Mouse (Mus musculus) intestine, embryonic 14.5 days (tissue): ENCODE data around the gene Rprml. TPM values are rescaled to one million over a fixed set of nuclear protein-coding genes. Genes with fewer than 3 reads are reported as not detected.
A peak's percentile ranks its signal among the peaks of the same experiment; 100 is the strongest.

Experiments
- ATAC-seq: fragments of 200-750 bp; cut with Nextera tagmentation; replicated peaks from 2 replicates; pipeline ENCODE4 v1.8.0; 2017; ENCODE audit warnings: low read depth, moderate number of reproducible peaks, moderate TSS enrichment, moderate library complexity; ENCODE audit not compliant: low FRiP score, low TSS enrichment
- DNase-seq: peaks from one replicate; pipeline ENCODE4 v3.0.0-alpha.2; 2018; ENCODE audit warnings: low spot score
- H3K27ac ChIP-seq: fragments of 300-500 bp; sonication (generic); 2 replicates; pipeline ENCODE4 v1.5.1; 2014; ENCODE audit warnings: low read depth, mild to moderate bottlenecking, control low read depth
- H3K27me3 ChIP-seq: fragments of 300-500 bp; sonication (generic); replicated peaks from 2 replicates; pipeline ENCODE4 v1.6.1; 2014; ENCODE audit warnings: low read length, control low read depth; ENCODE audit not compliant: control insufficient read depth, insufficient read depth
- H3K36me3 ChIP-seq: fragments of 300-500 bp; sonication (generic); 2 replicates; pipeline ENCODE4 v1.6.1; 2014; ENCODE audit warnings: low read length, control low read depth; ENCODE audit not compliant: control insufficient read depth, insufficient read depth
- H3K4me1 ChIP-seq: fragments of 300-500 bp; sonication (generic); replicated peaks from 2 replicates; pipeline ENCODE4 v1.6.1; 2014; ENCODE audit warnings: low read length, control low read depth, mixed read lengths; ENCODE audit not compliant: control insufficient read depth, insufficient read depth
- H3K4me2 ChIP-seq: fragments of 300-500 bp; sonication (generic); 2 replicates; pipeline ENCODE4 v1.6.1; 2014; ENCODE audit warnings: low read length
- H3K4me3 ChIP-seq: fragments of 300-500 bp; sonication (generic); 2 replicates; pipeline ENCODE4 v1.5.1; 2014; ENCODE audit warnings: low read depth, low read length, control low read depth, mixed read lengths
- H3K9ac ChIP-seq: fragments of 300-500 bp; sonication (generic); 2 replicates; pipeline ENCODE4 v1.6.1; 2014; ENCODE audit warnings: mild to moderate bottlenecking, low read length
- H3K9me3 ChIP-seq: fragments of 300-500 bp; sonication (generic); 2 replicates; pipeline ENCODE4 v1.6.1; 2016; ENCODE audit warnings: low read length, control low read depth; ENCODE audit not compliant: control insufficient read depth
- WGBS: fragments of 180-500 bp; shearing (Covaris S2); extraction: QIAGEN DNeasy Blood & Tissue Kit; methylation state at CpG from one replicate; pipeline ENCODE4 v1.1.7; 2014; 5-methylcytosine and 5-hydroxymethylcytosine counted together
- polyA plus RNA-seq: library from polyadenylated mRNA; unstranded; fragments of >200 nt; fragmentation: Nextera tagmentation; extraction: Ambion mirVana; gene quantifications from 2 replicates; pipeline ENCODE4 v1.2.1, GENCODE M21; 2014

Rprml gene
- polyA plus RNA-seq, 1 experiment from 2014 or later = not detected

DNA sequence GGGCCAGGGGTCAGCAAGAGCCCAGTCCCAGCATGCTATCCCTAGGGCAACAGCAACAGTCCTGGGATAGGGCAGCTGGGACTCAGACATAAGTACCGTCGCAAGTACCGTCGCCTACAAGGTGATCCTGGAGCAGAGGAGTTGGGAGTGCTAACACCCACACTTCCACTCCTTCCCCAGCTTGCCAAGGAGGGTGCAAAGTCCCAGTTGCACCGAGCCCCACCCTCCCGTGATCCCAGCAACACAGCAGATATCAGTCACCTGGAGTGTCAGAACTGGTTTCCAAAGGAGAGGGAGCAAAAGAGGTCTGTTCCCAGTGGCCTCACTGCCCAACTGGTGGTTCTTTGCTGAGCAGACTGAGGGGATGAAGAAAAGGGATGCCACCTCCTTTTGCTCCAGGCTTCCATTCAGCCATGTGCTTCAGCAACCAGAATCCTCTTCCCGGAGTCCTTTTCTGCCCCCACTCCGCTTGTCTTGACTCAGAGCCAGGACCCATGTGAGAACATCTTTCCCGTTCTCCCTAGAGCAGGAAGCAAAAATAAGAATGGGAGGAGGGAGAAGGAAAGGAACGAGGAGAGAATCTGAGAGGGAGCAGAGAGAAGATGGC lies 4.1 kb downstream of the Rprml start:
- Histone ChIP-seq H3K27me3 (peaks cover 63% of the 10 kb centered on the region), H3K4me2 (no peak overlapping the region), H3K27ac (no peak overlapping the region), H3K9me3 (no peaks in the 10 kb centered on the region), H3K36me3 (no peaks in the 10 kb centered on the region), H3K4me3 (no peak overlapping the region), H3K9ac (no peak overlapping the region), H3K4me1 (no peaks in the 10 kb centered on the region)
- WGBS = 63% methylated on average over 10 of the region's 10 CpGs
- ATAC-seq = no peak
- DNase-seq = no peak

DNA sequence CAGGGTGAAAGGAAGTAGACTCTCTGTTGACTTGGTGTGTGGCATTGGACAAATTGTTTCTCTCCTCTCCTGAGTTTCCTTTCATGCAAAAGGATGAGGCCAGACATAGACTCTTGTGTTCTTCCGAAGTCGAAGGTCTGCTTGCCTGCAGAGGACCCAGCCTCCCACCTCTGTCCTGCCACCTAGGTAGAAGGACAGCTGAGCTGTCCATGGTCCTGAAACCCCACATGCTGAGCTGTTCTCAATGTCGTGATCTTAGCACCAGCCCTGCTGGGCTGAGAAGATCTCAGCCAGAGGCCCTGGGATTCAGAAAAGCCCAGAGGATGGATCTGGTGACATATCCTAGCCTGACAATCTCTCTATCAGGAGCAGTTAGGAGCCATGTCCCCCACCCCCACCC lies 7.2 kb downstream of the Rprml start:
- ATAC-seq (no peak), DNase-seq (peak; percentile 88)
- no peaks in the 10 kb centered on the region for H3K4me1 ChIP-seq
- H3K27me3 ChIP-seq = peaks cover 32% of the 10 kb centered on the region
- H3K27ac ChIP-seq = no peak overlapping the region
- H3K36me3 ChIP-seq = no peaks in the 10 kb centered on the region
- H3K9ac ChIP-seq = no peak overlapping the region
- H3K4me3 ChIP-seq = no peak overlapping the region
- no peaks in the 10 kb centered on the region for H3K9me3 ChIP-seq
- no peak overlapping the region for H3K4me2 ChIP-seq
- 6% methylated on average over 3 of the region's 3 CpGs for WGBS

DNA sequence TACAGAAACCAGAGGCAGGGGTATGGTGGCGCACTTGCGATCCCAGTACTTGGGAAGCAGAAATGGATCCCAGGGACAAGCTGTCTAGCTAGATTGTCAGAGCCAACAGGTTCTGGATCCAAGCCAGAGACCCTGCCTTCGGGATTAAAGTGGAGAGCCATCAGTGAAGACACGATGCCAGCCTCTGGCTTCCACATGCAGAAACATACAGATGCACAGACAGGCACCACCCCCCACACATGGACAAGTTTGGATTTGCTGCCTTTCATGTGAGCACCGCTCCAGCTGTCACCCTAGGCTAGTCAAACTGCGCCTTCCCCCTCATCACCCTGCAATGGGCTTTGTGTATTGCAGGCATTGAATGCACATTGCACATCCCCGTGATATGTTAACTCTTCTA lies 8.8 kb downstream of the Rprml start:
- Histone ChIP-seq H3K4me3 (no peak overlapping the region), H3K4me1 (no peaks in the 10 kb centered on the region), H3K9ac (no peak overlapping the region), H3K27ac (no peak overlapping the region), H3K4me2 (no peak overlapping the region), H3K36me3 (no peaks in the 10 kb centered on the region), H3K27me3 (peaks cover 17% of the 10 kb centered on the region; the same call in 1 of the 2 replicates), H3K9me3 (no peaks in the 10 kb centered on the region)
- 89% methylated on average over 7 of the region's 7 CpGs for whole genome bisulfite sequencing
- ATAC-seq (no peak), DNase-seq (no peak)

DNA sequence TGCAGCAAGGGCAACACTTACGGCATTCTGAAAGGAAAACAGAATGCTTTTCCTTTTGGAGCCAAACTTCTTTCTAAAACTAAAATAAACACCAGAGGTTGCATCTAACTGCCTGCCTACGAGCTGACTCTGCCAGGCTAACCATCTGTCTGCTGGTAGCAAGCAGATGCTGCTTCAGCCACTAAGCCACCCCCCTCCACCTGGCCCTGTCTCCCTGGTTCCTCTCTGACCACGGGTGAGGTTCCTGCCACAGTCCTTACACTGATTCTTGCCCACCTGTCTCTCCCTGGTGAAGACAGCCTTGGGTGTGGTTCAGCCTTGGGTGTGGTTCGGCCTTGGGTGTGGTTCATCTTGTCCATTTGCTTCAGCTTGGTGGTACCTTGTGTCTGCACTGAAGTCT lies 12.5 kb downstream of the Rprml start:
- no peaks in the 10 kb centered on the region for H3K4me1 ChIP-seq
- DNase-seq = no peak
- no peak overlapping the region for H3K9ac ChIP-seq
- ATAC-seq = no peak
- no peaks in the 10 kb centered on the region for H3K36me3 ChIP-seq
- H3K4me3 ChIP-seq = no peak overlapping the region
- H3K27ac ChIP-seq = no peak overlapping the region
- no peaks in the 10 kb centered on the region for H3K9me3 ChIP-seq
- 62% methylated on average over 4 of the region's 4 CpGs for WGBS
- no peak overlapping the region for H3K4me2 ChIP-seq
- H3K27me3 ChIP-seq = no peaks in the 10 kb centered on the region

DNA sequence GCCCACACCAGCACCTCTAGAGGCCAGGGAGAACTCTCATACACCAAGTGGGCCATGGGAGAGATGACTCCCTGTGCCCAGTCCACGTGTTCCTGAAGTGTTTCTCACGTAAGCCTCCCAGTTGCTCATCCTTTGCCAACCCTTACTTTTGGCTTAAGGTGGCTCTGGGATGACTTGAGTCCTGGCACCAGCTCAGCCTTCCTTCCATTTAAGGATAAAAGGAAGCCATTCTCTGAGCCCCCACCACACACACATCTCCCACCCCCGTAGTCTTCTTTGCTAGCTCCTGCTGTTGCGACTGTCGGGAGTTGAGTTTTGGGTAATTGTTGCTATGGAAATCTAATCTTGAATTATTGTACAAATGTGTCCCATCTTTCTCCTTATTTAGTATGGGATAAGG lies 13.2 kb downstream of the Rprml start:
- no peak for DNase-seq

DNA sequence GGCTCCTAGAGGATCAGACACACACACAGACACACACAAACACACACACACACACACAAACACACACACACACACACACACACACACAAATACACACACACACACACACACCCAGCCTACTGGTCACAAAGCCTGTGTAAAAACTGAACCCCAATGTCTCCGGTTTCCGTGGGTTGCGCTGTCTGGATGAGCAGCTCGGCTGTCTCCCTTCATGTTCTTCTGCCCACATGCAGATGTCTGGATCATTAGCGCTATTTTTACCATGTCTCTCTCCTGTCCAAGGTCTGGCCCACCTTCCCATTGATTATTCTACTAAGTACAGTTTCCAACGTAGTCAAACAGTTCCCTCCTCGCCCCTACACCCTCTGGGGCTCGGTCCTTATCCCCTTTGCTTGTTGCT lies 13.7 kb downstream of the Rprml start:
- no peak for DNase-seq
- Histone ChIP-seq H3K27ac (no peak overlapping the region), H3K36me3 (no peaks in the 10 kb centered on the region), H3K9me3 (no peaks in the 10 kb centered on the region), H3K4me3 (no peak overlapping the region), H3K27me3 (no peaks in the 10 kb centered on the region), H3K4me1 (no peaks in the 10 kb centered on the region), H3K9ac (no peak overlapping the region), H3K4me2 (no peak overlapping the region)
- WGBS = 83% methylated on average over 8 of the region's 8 CpGs
- ATAC-seq = no peak

More for the DNA sequence above, 13.2 kb downstream of the Rprml start:
- no peaks in the 10 kb centered on the region for H3K9me3 ChIP-seq
- H3K4me1 ChIP-seq = no peaks in the 10 kb centered on the region
- WGBS = 76% methylated on average over 5 of the region's 5 CpGs
- no peaks in the 10 kb centered on the region for H3K36me3 ChIP-seq
- H3K27me3 ChIP-seq = no peaks in the 10 kb centered on the region
- no peak for ATAC-seq
- no peak overlapping the region for H3K4me2 ChIP-seq
- no peak overlapping the region for H3K4me3 ChIP-seq
- no peak overlapping the region for H3K27ac ChIP-seq
- H3K9ac ChIP-seq = no peak overlapping the region

DNA sequence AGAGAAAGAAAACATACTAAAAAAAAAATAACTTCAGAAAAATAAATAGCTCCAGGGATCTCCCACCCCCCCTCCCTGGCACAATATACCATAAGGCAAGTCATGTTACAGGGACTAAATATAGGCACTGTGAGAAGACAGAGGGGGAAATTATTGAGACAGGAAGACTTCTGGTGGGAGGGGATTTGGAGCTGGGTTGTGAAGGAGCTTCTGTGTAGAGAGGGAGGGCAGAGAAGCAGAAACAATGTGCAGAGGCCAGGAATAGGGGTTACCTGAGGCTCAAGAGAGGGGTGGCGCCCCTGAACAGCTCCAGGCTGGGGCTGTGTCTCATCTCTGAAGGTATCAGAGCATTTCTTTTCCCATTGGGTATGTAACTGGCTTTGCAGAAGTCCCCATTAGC lies 16.3 kb downstream of the Rprml start:
- H3K27me3 ChIP-seq = no peaks in the 10 kb centered on the region
- no peak overlapping the region for H3K27ac ChIP-seq
- no peak overlapping the region for H3K4me3 ChIP-seq
- WGBS = 47% methylated on average over 1 of the region's 1 CpGs
- H3K36me3 ChIP-seq = no peaks in the 10 kb centered on the region
- H3K4me2 ChIP-seq = no peak overlapping the region
- H3K9ac ChIP-seq = no peak overlapping the region
- no peaks in the 10 kb centered on the region for H3K4me1 ChIP-seq
- DNase-seq = no peak
- no peaks in the 10 kb centered on the region for H3K9me3 ChIP-seq
- ATAC-seq = no peak

DNA sequence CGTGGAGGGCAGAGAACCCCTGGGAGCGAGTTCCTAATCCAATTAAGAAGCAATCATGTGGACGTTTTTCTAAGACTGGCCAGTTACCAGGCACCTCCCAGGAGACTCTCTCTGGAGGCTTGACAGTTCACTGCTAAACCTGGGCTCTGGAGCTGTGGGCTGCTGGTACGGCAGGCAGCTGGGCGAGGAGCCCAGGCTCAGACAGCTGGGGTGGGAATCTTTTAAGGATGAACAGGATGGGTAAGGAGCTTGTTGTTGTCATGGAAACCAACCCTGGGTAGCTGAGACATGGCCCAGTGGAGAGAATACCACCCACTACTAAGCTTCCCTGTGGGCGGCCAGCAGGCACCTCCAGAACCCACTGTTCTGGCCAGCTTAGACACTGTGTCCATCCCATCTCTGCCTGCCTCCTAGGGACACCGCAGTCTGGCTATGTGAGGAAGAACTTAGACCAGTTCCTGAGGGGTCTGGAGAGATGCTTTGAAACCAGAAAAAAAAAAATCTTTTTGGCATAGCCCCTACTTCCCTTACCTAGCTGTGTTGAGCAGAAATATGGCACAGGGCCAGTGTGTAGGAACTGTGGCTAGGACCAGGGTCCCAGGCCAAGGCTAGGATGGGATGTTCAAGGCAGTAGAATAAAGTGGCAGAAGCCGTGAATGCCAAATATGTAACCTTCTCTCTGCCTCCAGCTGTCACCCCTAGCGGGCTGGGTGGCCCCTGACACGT lies 17.0 kb downstream of the Rprml start:
- no peaks in the 10 kb centered on the region for H3K9me3 ChIP-seq
- no peak overlapping the region for H3K9ac ChIP-seq
- 34% methylated on average over 10 of the region's 10 CpGs for WGBS
- no peak overlapping the region for H3K4me3 ChIP-seq
- H3K27ac ChIP-seq = no peak overlapping the region
- H3K36me3 ChIP-seq = no peaks in the 10 kb centered on the region; the same call in 1 of the 2 replicates
- no peaks in the 10 kb centered on the region for H3K4me1 ChIP-seq
- no peaks in the 10 kb centered on the region for H3K27me3 ChIP-seq
- DNase-seq = no peak
- H3K4me2 ChIP-seq = no peak overlapping the region
- no peak for ATAC-seq

DNA sequence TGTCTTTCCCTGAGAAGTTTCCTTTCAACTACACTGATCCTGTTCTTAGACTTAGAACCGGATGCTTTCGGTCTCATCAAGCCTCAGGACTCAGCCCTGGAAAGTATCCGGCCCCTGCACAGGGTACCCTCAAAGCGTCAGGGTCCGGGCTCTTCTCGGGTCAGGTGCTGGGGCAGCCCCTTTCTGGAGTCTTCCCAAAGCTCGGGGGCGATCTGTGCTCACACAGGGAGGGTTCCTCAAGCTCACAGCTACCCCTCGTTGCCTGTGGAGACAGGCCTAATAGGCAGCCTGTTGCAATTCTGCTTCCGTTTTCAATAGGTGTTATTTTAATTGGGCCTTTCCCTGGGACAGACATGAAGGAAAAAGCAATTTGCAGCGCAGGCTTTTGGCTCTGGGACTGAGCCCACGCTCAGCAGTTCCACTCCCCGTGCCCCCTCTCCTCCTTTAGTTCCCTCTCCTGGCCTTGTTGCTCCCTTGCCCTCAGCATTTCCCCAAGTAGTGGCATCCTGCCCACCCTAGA lies 17.6 kb downstream of the Rprml start:
- Histone ChIP-seq H3K27ac (no peak overlapping the region), H3K4me2 (no peak overlapping the region), H3K27me3 (no peaks in the 10 kb centered on the region), H3K36me3 (no peaks in the 10 kb centered on the region; the same call in 1 of the 2 replicates), H3K4me3 (no peak overlapping the region), H3K9ac (no peak overlapping the region), H3K4me1 (no peaks in the 10 kb centered on the region), H3K9me3 (no peaks in the 10 kb centered on the region)
- no peak for DNase-seq
- WGBS = 60% methylated on average over 13 of the region's 13 CpGs
- no peak for ATAC-seq
